ENCODE assay signal across 15 mouse cellular contexts in the genomic region with DNA sequence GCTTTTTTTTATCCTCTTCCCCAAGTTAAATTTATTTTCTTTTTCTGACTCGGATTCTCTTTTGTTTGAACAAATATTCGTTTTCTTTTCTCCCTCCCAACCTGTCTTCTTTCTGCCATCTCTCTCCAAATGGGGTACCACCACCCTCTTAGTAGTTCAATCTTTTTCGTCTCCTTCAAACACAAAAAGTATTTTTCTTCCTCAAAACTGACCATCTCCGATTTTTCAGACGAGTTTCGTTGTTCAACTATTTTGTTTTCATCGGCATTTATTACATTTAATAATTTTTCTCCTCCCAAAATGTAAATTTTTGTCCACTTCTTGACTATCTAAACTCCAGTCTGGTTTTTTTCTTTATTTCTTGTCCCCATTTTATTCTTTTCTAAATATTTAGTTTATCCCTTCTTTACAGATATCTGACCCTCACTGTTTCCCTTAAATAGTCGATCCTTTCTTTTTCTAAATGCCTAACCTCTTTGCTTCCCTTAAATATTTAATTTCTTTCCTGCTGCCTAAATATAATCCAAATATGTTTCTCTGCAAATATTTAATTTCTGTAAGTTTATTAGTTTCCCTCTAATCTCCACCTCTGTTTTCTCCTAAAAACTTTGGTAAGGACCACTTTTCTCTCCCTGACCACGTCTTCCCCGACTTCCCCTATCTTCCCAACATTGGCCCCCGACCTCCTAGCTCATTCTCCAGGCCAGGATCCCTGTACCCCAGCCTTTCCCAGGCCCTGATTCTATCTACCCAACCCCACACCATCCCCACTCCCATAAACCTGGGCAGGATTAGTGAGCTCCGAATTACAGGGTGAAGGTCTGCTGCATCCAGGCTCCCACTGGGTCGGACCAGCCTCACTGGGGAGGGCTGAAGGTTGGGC. TPM values are rescaled to one million over a fixed set of nuclear protein-coding genes. Genes with fewer than 3 reads are reported as not detected.
A peak's percentile ranks its signal among the peaks of the same experiment; 100 is the strongest.
DNase-seq lines count a peak whose midpoint lies in the region; ATAC-seq and TF ChIP-seq lines count a peak whose summit lies in the region.
"Had no signal": no experiment of that assay in that cellular context is flagged by ENCODE, and none has a peak within 500 bp of the region (broad histone marks: within the 10 kb centered on the region; RNA-seq: fewer than 3 reads in every experiment).

No protein-coding gene starts in this region.

- H3K4me2 ChIP-seq in midbrain, embryonic 11.5 days: no peak overlapping the region
- H3K4me2 ChIP-seq in midbrain, embryonic 13.5 days (replicated peaks): no peak overlapping the region
- H3K4me2 ChIP-seq in limb, embryonic 12.5 days: peak overlapping the region; percentile 74
- H3K4me2 ChIP-seq: liver, embryonic 15.5 days had no signal

- TF ChIP-seq CTCF in gastrocnemius, adult 2 months (IDR thresholded peaks at IDR 0.05): no peak

- intact Hi-C loops in gastrocnemius, adult 2 months (cut with DNase I): no loop called here

- DNase-seq in gastrocnemius, adult 2 months: no peak
- no peak for DNase-seq in gastrocnemius, adult 8-10 months (ENCODE audit: low spot score in 2 of 2)
- peak; percentile 96 for DNase-seq in midbrain, embryonic 11.5 days (ENCODE audit: low spot score, missing footprints)
- no peak for DNase-seq in kidney, adult 8-10 months
- no peak for DNase-seq in layer of hippocampus, postnatal 10 days (ENCODE audit: low spot score in 2 of 2)
- DNase-seq: adrenal gland, postnatal 25 days had no signal

- H3K9me3 ChIP-seq in midbrain, embryonic 11.5 days (ENCODE audit: control insufficient read depth, low read length): no peaks in the 10 kb centered on the region
- H3K9me3 ChIP-seq in midbrain, embryonic 13.5 days: no peaks in the 10 kb centered on the region
- H3K9me3 ChIP-seq in limb, embryonic 12.5 days: no peaks in the 10 kb centered on the region
- H3K9me3 ChIP-seq: G1E; heart, embryonic 15.5 days; liver, embryonic 15.5 days had no signal

- 3% methylated on average over 13 of the region's 13 CpGs for WGBS in midbrain, embryonic 11.5 days
- WGBS in midbrain, embryonic 13.5 days: 2% methylated on average over 13 of the region's 13 CpGs
- WGBS in limb, embryonic 12.5 days: 2% methylated on average over 13 of the region's 13 CpGs

- peak overlapping the region; percentile 50; the same call in 1 of the 2 replicates for H3K27ac ChIP-seq in gastrocnemius, adult 2 months
- no peak overlapping the region for H3K27ac ChIP-seq in midbrain, embryonic 11.5 days (ENCODE audit: low read depth, low read length)
- H3K27ac ChIP-seq in midbrain, embryonic 13.5 days: no peak overlapping the region
- peak overlapping the region; percentile 95 for H3K27ac ChIP-seq in limb, embryonic 12.5 days
- H3K27ac ChIP-seq: heart, embryonic 15.5 days; liver, embryonic 15.5 days had no signal

- ATAC-seq in midbrain, embryonic 11.5 days (ENCODE audit: low FRiP score): no peak
- ATAC-seq in midbrain, embryonic 13.5 days: no peak
- ATAC-seq in limb, embryonic 12.5 days (ENCODE audit: insufficient number of reproducible peaks, insufficient read depth, low FRiP score, low TSS enrichment, low read depth): no peak
- ATAC-seq in frontal cortex, adult (ENCODE audit: low TSS enrichment): no peak

- H3K9ac ChIP-seq in midbrain, embryonic 11.5 days (ENCODE audit: low read length): no peak overlapping the region
- H3K9ac ChIP-seq in midbrain, embryonic 13.5 days (replicated peaks): no peak overlapping the region
- peak overlapping the region; percentile 93 for H3K9ac ChIP-seq in limb, embryonic 12.5 days (replicated peaks)
- H3K9ac ChIP-seq: heart, embryonic 15.5 days; liver, embryonic 15.5 days had no signal

- H3K36me3 ChIP-seq in midbrain, embryonic 11.5 days (ENCODE audit: control insufficient read depth, insufficient read depth, low read length): no peaks in the 10 kb centered on the region
- no peaks in the 10 kb centered on the region for H3K36me3 ChIP-seq in midbrain, embryonic 13.5 days
- H3K36me3 ChIP-seq in limb, embryonic 12.5 days: peaks cover 23% of the 10 kb centered on the region
- H3K36me3 ChIP-seq: G1E; heart, embryonic 15.5 days; liver, embryonic 15.5 days had no signal

- H3K27me3 ChIP-seq in midbrain, embryonic 11.5 days (ENCODE audit: control insufficient read depth, insufficient read depth, low read length): peaks cover 91% of the 10 kb centered on the region
- H3K27me3 ChIP-seq in midbrain, embryonic 13.5 days: peaks cover 93% of the 10 kb centered on the region
- H3K27me3 ChIP-seq in limb, embryonic 12.5 days: peaks cover 84% of the 10 kb centered on the region

- peaks cover 15% of the 10 kb centered on the region for H3K4me1 ChIP-seq in midbrain, embryonic 11.5 days (ENCODE audit: control insufficient read depth, insufficient read depth, low read length)
- H3K4me1 ChIP-seq in midbrain, embryonic 13.5 days (replicated peaks): peaks cover 32% of the 10 kb centered on the region
- peaks cover 59% of the 10 kb centered on the region for H3K4me1 ChIP-seq in limb, embryonic 12.5 days (replicated peaks)

- peak overlapping the region; percentile 67 for H3K4me3 ChIP-seq in gastrocnemius, adult 2 months
- no peak overlapping the region for H3K4me3 ChIP-seq in midbrain, embryonic 11.5 days (ENCODE audit: low read depth, low read length)
- no peak overlapping the region for H3K4me3 ChIP-seq in midbrain, embryonic 13.5 days (replicated peaks)
- H3K4me3 ChIP-seq in limb, embryonic 12.5 days (replicated peaks): peak overlapping the region; percentile 71
- H3K4me3 ChIP-seq: liver, embryonic 15.5 days had no signal

RNA-seq across cellular contexts. Expression of gene Pitx1, which starts 9.0 kb away (rescaled TPM):
- under 1 TPM; 0.15 to 0.22 TPM for total RNA-seq in gastrocnemius, adult 2 months (2021)
- total RNA-seq in gastrocnemius, adult 8-10 months (2022): under 1 TPM; 0.12 to 0.27 (median 0.21) TPM
- polyA plus RNA-seq in midbrain, embryonic 11.5 days (2014; fragmentation: Nextera tagmentation; extraction: Ambion mirVana): 0.25 and 0.88 TPM in 2 replicates
- polyA plus RNA-seq in midbrain, embryonic 13.5 days (2015; fragmentation: Nextera tagmentation; extraction: Ambion mirVana): 0.75 and 1.5 TPM in 2 replicates
- 174 and 206 TPM in 2 replicates for polyA plus RNA-seq in limb, embryonic 12.5 days (2016; fragmentation: Nextera tagmentation; extraction: Ambion mirVana)
- total RNA-seq in layer of hippocampus, postnatal 10 days (2021): not detected
- total RNA-seq: adrenal gland, postnatal 25 days; G1E; left cerebral cortex, adult 18-20 months; megakaryocyte, adult 5-6 weeks had no signal
- polyA plus RNA-seq: forebrain, embryonic 14.5 days; G1E had no signal

RNA-seq across cellular contexts. Expression of gene Catsper3, which starts 42.7 kb away (rescaled TPM):
- under 1 TPM; 0.23 to 0.39 TPM for total RNA-seq in gastrocnemius, adult 2 months (2021)
- total RNA-seq in gastrocnemius, adult 8-10 months (2022): under 1 TPM in 1 of 4 experiments, not detected in 3; 0.38 TPM
- not detected in 2 replicates for polyA plus RNA-seq in midbrain, embryonic 11.5 days (2014; fragmentation: Nextera tagmentation; extraction: Ambion mirVana)
- polyA plus RNA-seq in midbrain, embryonic 13.5 days (2015; fragmentation: Nextera tagmentation; extraction: Ambion mirVana): 0.12 TPM in 1 of 2 replicates, not detected in the other
- polyA plus RNA-seq in limb, embryonic 12.5 days (2016; fragmentation: Nextera tagmentation; extraction: Ambion mirVana): 0.15 TPM in 1 of 2 replicates, not detected in the other
- under 1 TPM in 1 of 2 experiments, not detected in 1; 0.37 TPM for total RNA-seq in layer of hippocampus, postnatal 10 days (2021)
- total RNA-seq: G1E; megakaryocyte, adult 5-6 weeks had no signal
- polyA plus RNA-seq: forebrain, embryonic 14.5 days; G1E; heart, embryonic 15.5 days; liver, embryonic 15.5 days had no signal

Comparison
In these comparisons a context has a peak if more than half of its experiments do, and no peak if none do; other contexts are left out.
1. H3K27ac ChIP-seq: peak in gastrocnemius, adult 2 months (single experiment) and limb, embryonic 12.5 days (single experiment); none in midbrain, embryonic 11.5 days (single experiment) and midbrain, embryonic 13.5 days (single experiment).
2. H3K4me3 ChIP-seq: peak in gastrocnemius, adult 2 months (single experiment) and limb, embryonic 12.5 days (single experiment); none in midbrain, embryonic 11.5 days (single experiment) and midbrain, embryonic 13.5 days (single experiment).